Mouse (Mus musculus): ENCODE data around the gene Armc9.

Armc9 gene

GRCm38 (mm10) chr1:86271707-86272106 lies 117.1 kb downstream of the Armc9 start:
- POLR2A ChIA-PET, result interaction anchor here in 2 of 4 experiments (0.7 to 1.7 kb wide), 7 partner anchors 17 to 77 kb away, joined by 3 to 4 read pairs (median 4); no protein-coding TSS in a partner anchor
- CTCF ChIA-PET, result interaction anchor here in 2 of 4 experiments (0.9 to 1.4 kb wide), 4 partner anchors 29 to 93 kb away, joined by 3 to 4 read pairs (median 3); no protein-coding TSS in a partner anchor

GRCm38 (mm10) chr1:86277055-86277454 lies 122.5 kb downstream of the Armc9 start:
- CTCF ChIA-PET, result no interaction called here
- POLR2A ChIA-PET, result interaction anchor here in 3 of 4 experiments (0.8 to 2.0 kb wide), 9 partner anchors 13 to 82 kb away, joined by 3 to 11 read pairs (median 3); partner anchors contain the start of gene Ncl (in 1 of the 3)

GRCm38 (mm10) chr1:86281781-86282536 lies 127.4 kb downstream of the Armc9 start:
- CTCF ChIA-PET, result interaction anchor here in 3 of 4 experiments (0.6 to 0.7 kb wide), 4 partner anchors 100 to 151 kb away, joined by 3 to 8 read pairs (median 5); no protein-coding TSS in a partner anchor
- POLR2A ChIA-PET, result interaction anchor here in 2 of 4 experiments (1.4 to 2.4 kb wide), 4 partner anchors 13 to 95 kb away, joined by 3 to 7 read pairs (median 4); partner anchors contain the start of gene Ncl (in 1 of the 2)

DNA sequence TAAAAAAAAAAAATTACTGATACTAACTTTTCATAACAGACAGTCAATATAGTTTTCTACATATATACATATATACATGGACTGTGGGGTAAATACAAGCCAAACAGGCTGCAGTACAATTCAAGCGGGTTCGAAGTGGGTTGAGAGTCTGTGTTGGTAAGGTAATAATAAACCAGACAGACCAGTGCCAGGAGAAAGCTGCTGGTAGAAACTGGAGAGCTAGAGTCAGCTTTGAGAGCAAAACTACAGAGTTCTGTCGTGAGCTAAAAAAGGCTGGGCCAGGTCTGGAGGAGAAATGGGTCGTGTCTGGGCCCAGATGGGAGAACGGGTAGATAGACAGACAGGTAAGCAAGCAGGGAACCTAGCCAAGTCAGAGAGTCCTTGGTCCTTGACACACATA lies 129.5 kb downstream of the Armc9 start:
- ChIA-PET POLR2A (interaction anchor here in 3 of 4 experiments (0.6 to 2.4 kb wide), 11 partner anchors 15 to 277 kb away, joined by 3 to 8 read pairs (median 4); no protein-coding TSS in a partner anchor), CTCF (interaction anchor here in 2 of 4 experiments (0.6 to 1.0 kb wide), 3 partner anchors 11 to 421 kb away, joined by 3 to 4 read pairs (median 3); no protein-coding TSS in a partner anchor)

DNA sequence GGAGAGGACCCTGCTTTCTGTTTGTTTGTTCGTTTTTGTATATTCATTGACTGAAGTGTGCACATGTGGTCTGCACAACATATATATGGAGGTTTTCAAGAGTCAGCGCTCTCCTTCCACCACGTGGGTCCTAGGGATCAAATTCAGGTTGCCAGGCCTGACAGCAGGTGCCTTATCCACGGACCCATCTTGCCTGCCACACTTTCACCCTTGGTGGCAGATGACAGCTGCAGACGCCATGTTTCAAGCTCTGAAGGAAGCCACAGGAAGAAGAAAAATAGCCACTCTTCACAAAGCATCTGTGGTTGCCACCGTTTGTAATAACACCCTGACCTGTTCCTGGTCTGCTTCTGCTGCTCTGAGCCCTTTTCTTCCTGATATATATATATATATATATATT lies 130.7 kb downstream of the Armc9 start:
- ChIA-PET POLR2A (interaction anchor here in 3 of 4 experiments (0.6 to 1.7 kb wide), 10 partner anchors 9 to 96 kb away, joined by 3 to 8 read pairs (median 4); no protein-coding TSS in a partner anchor), CTCF (no interaction called here)

DNA sequence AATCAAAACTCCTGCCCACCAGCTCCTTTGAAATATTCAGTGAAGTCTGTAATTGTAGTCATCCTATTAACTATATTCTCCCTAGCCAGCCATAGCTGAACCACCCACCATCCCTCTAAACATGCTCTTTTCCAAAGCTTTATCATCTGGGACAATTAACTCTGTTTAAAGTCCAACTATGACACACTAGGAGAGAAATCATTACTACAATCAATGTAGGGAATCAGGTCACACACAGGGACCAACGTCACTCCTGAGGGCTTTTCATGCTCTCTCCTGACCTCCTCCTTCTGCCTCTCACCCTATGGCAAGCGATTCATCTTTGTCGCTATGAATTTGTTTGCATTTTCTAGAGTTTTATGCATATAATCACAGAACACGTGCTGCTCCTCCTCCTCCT lies 132.9 kb downstream of the Armc9 start:
- ChIA-PET POLR2A (interaction anchor here in 2 of 4 experiments (0.6 to 1.5 kb wide), 4 partner anchors 11 to 412 kb away, joined by 3 to 4 read pairs (median 3); no protein-coding TSS in a partner anchor), CTCF (no interaction called here)

- CTCF ChIA-PET, result no interaction called here
- POLR2A ChIA-PET, result interaction anchor here in 1 of 4 experiments (0.9 to 1.5 kb wide), 2 partner anchors 19 to 437 kb away, joined by 4 to 5 read pairs; no protein-coding TSS in a partner anchor
These were observed 135.9 kb downstream of the Armc9 start for GRCm38 (mm10) chr1:86290452-86290851.

GRCm38 (mm10) chr1:86293091-86293490 lies 138.5 kb downstream of the Armc9 start:
- POLR2A ChIA-PET, result interaction anchor here in 1 of 4 experiments (2.2 to 4.4 kb wide), 3 partner anchors 11 to 52 kb away, joined by 7 to 19 read pairs (median 19); no protein-coding TSS in a partner anchor

DNA sequence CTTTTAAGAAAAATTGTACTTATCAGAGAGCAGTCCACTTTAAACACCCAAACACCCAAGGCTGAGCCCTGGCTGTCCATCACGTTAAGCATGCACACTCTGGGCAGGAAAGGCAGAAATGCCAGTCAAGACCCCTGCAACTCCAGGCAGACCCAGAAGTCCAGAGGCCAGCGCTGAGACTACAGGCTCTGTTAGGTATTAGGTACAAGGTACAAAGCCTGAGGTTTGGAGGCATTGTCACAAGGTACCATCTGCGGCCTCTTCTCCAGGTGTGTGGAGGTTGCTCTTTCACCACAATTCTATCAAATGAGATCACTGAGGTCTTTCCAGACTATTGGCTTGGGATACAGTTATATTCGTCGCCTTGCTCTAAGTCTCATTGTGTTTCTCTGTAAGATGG lies 139.3 kb downstream of the Armc9 start:
- CTCF ChIA-PET, result interaction anchor here in 1 of 4 experiments (0.6 kb wide), 2 partner anchors 15 to 105 kb away, joined by 3 to 5 read pairs; no protein-coding TSS in a partner anchor
- POLR2A ChIA-PET, result interaction anchor here in 3 of 4 experiments (0.6 to 8.3 kb wide), 8 partner anchors 9 to 69 kb away, joined by 3 to 92 read pairs (median 6); no protein-coding TSS in a partner anchor

More at GRCm38 (mm10) chr1:86293091-86293490, 138.5 kb downstream of the Armc9 start:
- CTCF ChIA-PET, result interaction anchor here in 1 of 4 experiments (0.6 kb wide), 1 partner anchor 104 kb away, joined by 3 read pairs; no protein-coding TSS in a partner anchor

DNA sequence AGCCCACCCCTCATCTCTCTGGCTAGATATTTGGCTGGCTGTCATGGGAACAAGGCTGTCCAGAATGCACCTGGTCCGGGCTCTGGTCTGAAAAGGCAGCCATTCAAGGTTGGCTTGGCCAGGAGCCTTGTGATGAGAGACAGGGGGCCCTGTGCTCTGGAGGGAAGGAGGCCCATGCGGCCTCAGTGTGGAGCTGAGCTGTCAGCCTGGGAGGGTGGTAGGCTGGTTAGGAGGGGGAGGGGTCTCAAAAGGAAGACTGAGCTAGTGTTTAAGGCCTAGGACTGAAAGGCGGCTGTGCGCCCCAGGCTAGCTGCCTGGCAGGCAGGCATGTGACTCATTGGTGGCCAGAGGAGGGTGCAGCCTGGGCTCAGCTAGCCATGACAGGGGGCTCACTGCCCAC lies 139.9 kb downstream of the Armc9 start:
- POLR2A ChIA-PET, result interaction anchor here in 3 of 4 experiments (0.6 to 8.3 kb wide), 13 partner anchors 9 to 69 kb away, joined by 3 to 92 read pairs (median 4); no protein-coding TSS in a partner anchor
- CTCF ChIA-PET, result interaction anchor here in 2 of 4 experiments (0.6 to 2.2 kb wide), 3 partner anchors 10 to 16 kb away, joined by 3 to 6 read pairs (median 5); no protein-coding TSS in a partner anchor

DNA sequence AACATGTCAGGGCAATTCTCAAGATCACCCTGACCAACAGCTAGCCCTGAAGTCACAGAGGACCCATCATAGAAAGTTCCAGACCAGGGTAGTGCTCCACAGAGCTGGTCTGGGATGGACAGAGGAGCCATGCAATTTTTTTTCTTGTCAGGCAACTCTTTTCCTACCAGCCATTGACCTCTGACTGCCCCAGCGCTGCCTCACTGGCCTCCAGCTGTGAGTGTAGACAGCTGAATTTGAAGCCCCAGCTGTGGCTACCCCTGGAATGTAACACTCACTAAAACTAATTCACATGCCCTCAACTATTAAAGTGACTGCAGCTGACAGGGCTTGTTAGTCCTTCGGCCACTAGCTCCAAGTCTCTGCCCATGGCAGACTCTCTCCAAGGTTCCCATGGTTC lies 145.5 kb downstream of the Armc9 start:
- CTCF ChIA-PET, result interaction anchor here in 3 of 4 experiments (0.6 to 2.1 kb wide), 6 partner anchors 9 to 130 kb away, joined by 3 to 7 read pairs (median 3); no protein-coding TSS in a partner anchor
- POLR2A ChIA-PET, result interaction anchor here in 3 of 4 experiments (0.7 to 8.3 kb wide), 20 partner anchors 9 to 146 kb away, joined by 3 to 92 read pairs (median 6); partner anchors contain the start of gene Ncl (in 2 of the 3)

- ChIA-PET POLR2A (interaction anchor here in 3 of 4 experiments (0.5 to 8.3 kb wide), 17 partner anchors 8 to 113 kb away, joined by 3 to 92 read pairs (median 6); partner anchors contain the start of gene Ncl (in 1 of the 3)), CTCF (interaction anchor here in 3 of 4 experiments (0.7 to 2.1 kb wide), 6 partner anchors 8 to 122 kb away, joined by 3 to 7 read pairs (median 3); no protein-coding TSS in a partner anchor)
These were observed 146.2 kb downstream of the Armc9 start for GRCm38 (mm10) chr1:86300731-86301130.

- POLR2A ChIA-PET, result interaction anchor here (0.5 to 8.3 kb wide), 16 partner anchors 7 to 114 kb away, joined by 3 to 92 read pairs (median 5); partner anchors contain the start of gene Ncl (in 1 of the 4)
- CTCF ChIA-PET, result interaction anchor here (0.6 to 2.1 kb wide), 9 partner anchors 34 to 187 kb away, joined by 3 to 7 read pairs (median 3); no protein-coding TSS in a partner anchor
These were observed 146.9 kb downstream of the Armc9 start for GRCm38 (mm10) chr1:86301221-86302091.

- ChIA-PET POLR2A (interaction anchor here in 3 of 4 experiments (0.9 to 3.4 kb wide), 8 partner anchors 9 to 114 kb away, joined by 3 to 15 read pairs (median 8); partner anchors contain the start of gene Ncl (in 1 of the 3)), CTCF (interaction anchor here in 2 of 4 experiments (0.6 to 1.1 kb wide), 4 partner anchors 9 to 191 kb away, joined by 3 to 4 read pairs (median 3); no protein-coding TSS in a partner anchor)
These were observed 148.0 kb downstream of the Armc9 start, which contains the start of gene B3gnt7 for GRCm38 (mm10) chr1:86302532-86302931. Gene B3gnt7 (plus strand): TSS chr1:86302832.

DNA sequence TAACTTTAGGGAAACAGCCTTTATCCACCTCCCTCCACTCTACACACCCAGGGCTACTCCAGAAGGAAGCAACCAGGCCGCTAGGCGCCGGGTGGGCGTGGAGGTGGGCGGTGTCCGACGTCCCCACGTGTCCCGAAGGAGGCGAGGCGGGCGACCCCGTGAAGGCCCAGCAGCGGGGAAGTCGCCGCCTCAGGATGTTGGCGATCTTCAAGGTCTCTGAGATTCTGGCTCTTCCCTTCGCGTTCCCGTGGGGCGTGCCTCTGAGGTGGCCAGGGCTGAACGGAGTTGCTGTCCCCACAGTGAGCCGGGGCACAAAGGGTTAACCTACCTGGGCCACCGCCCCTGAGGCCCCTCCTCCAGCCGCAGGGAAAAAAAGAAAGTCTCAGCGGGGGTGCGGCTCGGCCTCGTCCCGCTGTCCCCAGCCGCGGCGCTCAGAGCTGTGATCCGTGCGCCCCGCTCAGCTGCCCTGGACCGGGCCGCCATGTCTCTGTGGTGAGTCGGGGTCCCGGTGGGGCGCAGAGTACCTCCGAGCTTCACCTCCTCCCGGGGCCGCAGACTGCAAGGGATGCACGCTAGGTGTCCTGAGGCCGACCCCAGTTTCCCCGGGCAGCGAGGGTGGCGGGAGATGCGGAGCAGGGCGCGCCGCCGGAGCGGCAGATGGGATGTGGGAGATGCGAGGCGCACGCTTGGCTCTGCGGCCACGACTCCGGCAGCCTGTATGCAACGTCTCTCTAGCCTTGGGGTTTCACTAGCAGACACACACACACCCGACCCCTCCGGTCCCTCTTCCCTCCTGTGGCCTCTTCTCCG lies 148.7 kb downstream of the Armc9 start:
- ChIA-PET POLR2A (interaction anchor here in 3 of 4 experiments (0.5 to 11.3 kb wide), 36 partner anchors 8 to 239 kb away, joined by 3 to 120 read pairs (median 4); partner anchors contain the start of genes Ncl (in 2 of the 3), Ptma (in 2 of the 3), Armc9 (in 1 of the 3) and Psmd1 (in 1 of the 3)), CTCF (interaction anchor here in 3 of 4 experiments (0.6 to 1.8 kb wide), 9 partner anchors 8 to 192 kb away, joined by 3 to 7 read pairs (median 3); no protein-coding TSS in a partner anchor)

DNA sequence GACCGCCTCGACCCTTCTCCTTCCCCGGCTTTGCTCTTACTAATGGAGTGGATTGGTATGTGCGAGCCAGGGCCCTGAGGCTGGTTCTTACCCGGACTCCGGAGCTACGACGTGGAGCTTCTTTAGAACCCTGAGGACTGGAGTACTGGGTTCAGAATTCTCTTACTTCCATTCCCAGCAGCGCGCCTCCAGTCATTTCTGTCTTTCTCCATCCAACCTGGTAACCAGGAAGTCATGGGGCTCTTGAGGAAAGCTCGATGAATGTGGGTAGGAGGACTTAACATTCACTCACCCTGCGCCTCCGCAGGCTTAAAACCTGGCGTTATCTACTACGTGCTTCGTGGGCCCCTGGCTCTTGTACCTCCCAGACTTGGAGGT lies 149.3 kb downstream of the Armc9 start:
- CTCF ChIA-PET, result interaction anchor here in 3 of 4 experiments (0.6 to 1.8 kb wide), 5 partner anchors 18 to 146 kb away, joined by 3 to 7 read pairs (median 3); no protein-coding TSS in a partner anchor
- POLR2A ChIA-PET, result interaction anchor here in 3 of 4 experiments (0.8 to 11.3 kb wide), 38 partner anchors 7 to 239 kb away, joined by 3 to 120 read pairs (median 4); partner anchors contain the start of genes Ncl (in 2 of the 3), Ptma (in 2 of the 3), Armc9 (in 1 of the 3) and Psmd1 (in 1 of the 3)

All from embryonic stem cell, embryonic (primary cell).